Mouse (Mus musculus): ENCODE measurements around the gene Fitm1. TPM values are rescaled to one million over a fixed set of nuclear protein-coding genes. Genes with fewer than 3 reads are reported as not detected.
A peak's percentile ranks its signal among the peaks of the same experiment; 100 is the strongest.

Gene Fitm1
- polyA plus RNA-seq, 1 experiment from 2014 or later = 0.18 TPM

GRCm38 (mm10) chr14:55603633-55604576, 28.5 kb downstream of the Fitm1 start:
- Histone ChIP-seq H3K4me2 (ENCODE audit: low read depth, low read length) (peak overlapping the region; percentile 64), H3K9me3 (ENCODE audit: control insufficient read depth, low read length) (no peaks in the 10 kb centered on the region), H3K4me3 (ENCODE audit: low read length) (peak overlapping the region; percentile 48), H3K36me3 (ENCODE audit: control insufficient read depth, insufficient read depth, low read length) (peaks cover 27% of the 10 kb centered on the region), H3K27ac (ENCODE audit: low read length) (peak overlapping the region; percentile 84), H3K27me3 (replicated peaks; ENCODE audit: control insufficient read depth, insufficient read depth, low read length) (no peaks in the 10 kb centered on the region), H3K9ac (ENCODE audit: low read depth, low read length) (peak overlapping the region; percentile 70), H3K4me1 (ENCODE audit: control insufficient read depth, insufficient read depth, low read length) (peaks cover 8% of the 10 kb centered on the region; the same call in 1 of the 2 replicates)
- peak; percentile 95 for ATAC-seq
- WGBS = 13% methylated on average over 19 of the region's 19 CpGs

GRCm38 (mm10) chr14:55604823-55605222, 29.4 kb downstream of the Fitm1 start:
- Histone ChIP-seq H3K27me3 (replicated peaks; ENCODE audit: control insufficient read depth, insufficient read depth, low read length) (no peaks in the 10 kb centered on the region), H3K4me2 (ENCODE audit: low read depth, low read length) (0 out of 2 replicates have a peak overlapping the region, but pooled peaks have one; percentile 17), H3K36me3 (ENCODE audit: control insufficient read depth, insufficient read depth, low read length) (peaks cover 21% of the 10 kb centered on the region), H3K4me1 (ENCODE audit: control insufficient read depth, insufficient read depth, low read length) (peaks cover 8% of the 10 kb centered on the region; the same call in 1 of the 2 replicates), H3K9me3 (ENCODE audit: control insufficient read depth, low read length) (no peaks in the 10 kb centered on the region), H3K27ac (ENCODE audit: low read length) (no peak overlapping the region), H3K9ac (ENCODE audit: low read depth, low read length) (no peak overlapping the region), H3K4me3 (ENCODE audit: low read length) (0 out of 2 replicates have a peak overlapping the region, but pooled peaks have one; percentile 0)
- 90% methylated on average over 11 of the region's 11 CpGs for WGBS
- ATAC-seq = no peak

- H3K9ac ChIP-seq (ENCODE audit: low read depth, low read length) = no peak overlapping the region
- no peak overlapping the region for H3K4me3 ChIP-seq (ENCODE audit: low read length)
- no peak overlapping the region for H3K27ac ChIP-seq (ENCODE audit: low read length)
- peaks cover 8% of the 10 kb centered on the region; the same call in 1 of the 2 replicates for H3K4me1 ChIP-seq (ENCODE audit: control insufficient read depth, insufficient read depth, low read length)
- no peak overlapping the region for H3K4me2 ChIP-seq (ENCODE audit: low read depth, low read length)
- H3K36me3 ChIP-seq (ENCODE audit: control insufficient read depth, insufficient read depth, low read length) = peaks cover 15% of the 10 kb centered on the region
- WGBS = 94% methylated on average over 16 of the region's 16 CpGs
- no peaks in the 10 kb centered on the region for H3K27me3 ChIP-seq (replicated peaks; ENCODE audit: control insufficient read depth, insufficient read depth, low read length)
- ATAC-seq = no peak
- H3K9me3 ChIP-seq (ENCODE audit: control insufficient read depth, low read length) = no peaks in the 10 kb centered on the region
Observed at GRCm38 (mm10) chr14:55605743-55606459, 30.5 kb downstream of the Fitm1 start.

- Histone ChIP-seq H3K4me2 (ENCODE audit: low read depth, low read length) (no peak overlapping the region), H3K4me1 (ENCODE audit: control insufficient read depth, insufficient read depth, low read length) (peaks cover 8% of the 10 kb centered on the region; the same call in 1 of the 2 replicates), H3K27ac (ENCODE audit: low read length) (no peak overlapping the region), H3K27me3 (replicated peaks; ENCODE audit: control insufficient read depth, insufficient read depth, low read length) (no peaks in the 10 kb centered on the region), H3K9me3 (ENCODE audit: control insufficient read depth, low read length) (no peaks in the 10 kb centered on the region), H3K36me3 (ENCODE audit: control insufficient read depth, insufficient read depth, low read length) (peaks cover 10% of the 10 kb centered on the region), H3K9ac (ENCODE audit: low read depth, low read length) (no peak overlapping the region), H3K4me3 (ENCODE audit: low read length) (no peak overlapping the region)
- ATAC-seq = no peak
- 96% methylated on average over 6 of the region's 6 CpGs for WGBS
Observed at GRCm38 (mm10) chr14:55608339-55608738, 32.9 kb downstream of the Fitm1 start.

GRCm38 (mm10) chr14:55613346-55613745, 37.9 kb downstream of the Fitm1 start:
- Histone ChIP-seq H3K27ac (ENCODE audit: low read length) (no peak overlapping the region), H3K9me3 (ENCODE audit: control insufficient read depth, low read length) (no peaks in the 10 kb centered on the region), H3K9ac (ENCODE audit: low read depth, low read length) (no peak overlapping the region), H3K36me3 (ENCODE audit: control insufficient read depth, insufficient read depth, low read length) (peaks cover 5% of the 10 kb centered on the region; the same call in 1 of the 2 replicates), H3K4me2 (ENCODE audit: low read depth, low read length) (no peak overlapping the region), H3K4me1 (ENCODE audit: control insufficient read depth, insufficient read depth, low read length) (peaks cover 3% of the 10 kb centered on the region; the same call in 1 of the 2 replicates), H3K27me3 (replicated peaks; ENCODE audit: control insufficient read depth, insufficient read depth, low read length) (no peaks in the 10 kb centered on the region), H3K4me3 (ENCODE audit: low read length) (no peak overlapping the region)
- WGBS = 70% methylated on average over 6 of the region's 6 CpGs
- ATAC-seq = no peak

GRCm38 (mm10) chr14:55614565-55615178, 39.3 kb downstream of the Fitm1 start:
- Histone ChIP-seq H3K27me3 (replicated peaks; ENCODE audit: control insufficient read depth, insufficient read depth, low read length) (no peaks in the 10 kb centered on the region), H3K4me2 (ENCODE audit: low read depth, low read length) (no peak overlapping the region), H3K9me3 (ENCODE audit: control insufficient read depth, low read length) (no peaks in the 10 kb centered on the region), H3K4me3 (ENCODE audit: low read length) (no peak overlapping the region), H3K9ac (ENCODE audit: low read depth, low read length) (no peak overlapping the region), H3K27ac (ENCODE audit: low read length) (no peak overlapping the region), H3K36me3 (ENCODE audit: control insufficient read depth, insufficient read depth, low read length) (no peaks in the 10 kb centered on the region), H3K4me1 (ENCODE audit: control insufficient read depth, insufficient read depth, low read length) (peaks cover 9% of the 10 kb centered on the region; the same call in 1 of the 2 replicates)
- no peak for ATAC-seq
- 74% methylated on average over 7 of the region's 7 CpGs for WGBS

- H3K4me3 ChIP-seq (ENCODE audit: low read length) = no peak overlapping the region
- no peaks in the 10 kb centered on the region for H3K27me3 ChIP-seq (replicated peaks; ENCODE audit: control insufficient read depth, insufficient read depth, low read length)
- WGBS = 35% methylated on average over 2 of the region's 2 CpGs
- H3K36me3 ChIP-seq (ENCODE audit: control insufficient read depth, insufficient read depth, low read length) = no peaks in the 10 kb centered on the region
- no peak overlapping the region for H3K27ac ChIP-seq (ENCODE audit: low read length)
- H3K4me2 ChIP-seq (ENCODE audit: low read depth, low read length) = no peak overlapping the region
- H3K9ac ChIP-seq (ENCODE audit: low read depth, low read length) = no peak overlapping the region
- peaks cover 9% of the 10 kb centered on the region; the same call in 1 of the 2 replicates for H3K4me1 ChIP-seq (ENCODE audit: control insufficient read depth, insufficient read depth, low read length)
- no peak for ATAC-seq
- no peaks in the 10 kb centered on the region for H3K9me3 ChIP-seq (ENCODE audit: control insufficient read depth, low read length)
Observed at GRCm38 (mm10) chr14:55615876-55616275, 40.5 kb downstream of the Fitm1 start.

GRCm38 (mm10) chr14:55616844-55617243, 41.4 kb downstream of the Fitm1 start:
- no peaks in the 10 kb centered on the region for H3K36me3 ChIP-seq (ENCODE audit: control insufficient read depth, insufficient read depth, low read length)
- 86% methylated on average over 2 of the region's 2 CpGs for WGBS
- ATAC-seq = no peak

GRCm38 (mm10) chr14:55617822-55618221, 42.4 kb downstream of the Fitm1 start, which contains the start of gene Rec8:
Gene Rec8 (plus strand): TSS chr14:55618037.
- peaks cover 9% of the 10 kb centered on the region; the same call in 1 of the 2 replicates for H3K4me1 ChIP-seq (ENCODE audit: control insufficient read depth, insufficient read depth, low read length)
- H3K4me2 ChIP-seq (ENCODE audit: low read depth, low read length) = peak within 1 kb of the TSS; percentile 49
- H3K27ac ChIP-seq (ENCODE audit: low read length) = no peak within 1 kb of the TSS
- no peaks in the 10 kb centered on the region for H3K27me3 ChIP-seq (replicated peaks; ENCODE audit: control insufficient read depth, insufficient read depth, low read length)
- peak within 1 kb of the TSS; percentile 46; the same call in 1 of the 2 replicates for H3K9ac ChIP-seq (ENCODE audit: low read depth, low read length)
- ATAC-seq = peak; percentile 90
- 28% methylated on average over 21 of the region's 21 CpGs for WGBS
- no peaks in the 10 kb centered on the region for H3K36me3 ChIP-seq (ENCODE audit: control insufficient read depth, insufficient read depth, low read length)
- H3K9me3 ChIP-seq (ENCODE audit: control insufficient read depth, low read length) = no peaks in the 10 kb centered on the region
- peak within 1 kb of the TSS; percentile 37 for H3K4me3 ChIP-seq (ENCODE audit: low read length)

More at GRCm38 (mm10) chr14:55616844-55617243, 41.4 kb downstream of the Fitm1 start:
- H3K27me3 ChIP-seq (replicated peaks; ENCODE audit: control insufficient read depth, insufficient read depth, low read length) = no peaks in the 10 kb centered on the region
- no peak overlapping the region for H3K9ac ChIP-seq (ENCODE audit: low read depth, low read length)
- H3K4me3 ChIP-seq (ENCODE audit: low read length) = no peak overlapping the region
- H3K4me2 ChIP-seq (ENCODE audit: low read depth, low read length) = no peak overlapping the region
- H3K4me1 ChIP-seq (ENCODE audit: control insufficient read depth, insufficient read depth, low read length) = peaks cover 9% of the 10 kb centered on the region; the same call in 1 of the 2 replicates
- no peaks in the 10 kb centered on the region for H3K9me3 ChIP-seq (ENCODE audit: control insufficient read depth, low read length)
- H3K27ac ChIP-seq (ENCODE audit: low read length) = no peak overlapping the region

Data from intestine, embryonic 16.5 days (tissue).